Mouse (Mus musculus): ENCODE results near the gene Itgav. TPM values are rescaled to one million over a fixed set of nuclear protein-coding genes. Genes with fewer than 3 reads are reported as not detected.

Gene Itgav
- polyA plus RNA-seq, 1 experiment from 2014 or later, result 35.6 TPM

Other genes starting within 250 kb of the Itgav start
- gene Zc3h15, start 80.0 kb upstream of the Itgav start, polyA plus RNA-seq (2016; fragmentation: Nextera tagmentation; extraction: Ambion mirVana), result 142 and 152 TPM in 2 replicates
- 34.4 and 37.5 TPM in 2 replicates for gene Fam171b, start 88.2 kb downstream of the Itgav start, polyA plus RNA-seq (2016; fragmentation: Nextera tagmentation; extraction: Ambion mirVana)
- not detected in 2 replicates for gene Zswim2, start 216.8 kb downstream of the Itgav start, polyA plus RNA-seq (2016; fragmentation: Nextera tagmentation; extraction: Ambion mirVana)
- not detected in 2 replicates for gene Gm13698, start 231.3 kb downstream of the Itgav start, polyA plus RNA-seq (2016; fragmentation: Nextera tagmentation; extraction: Ambion mirVana)
- not detected in 2 replicates for gene Gm13693, start 237.1 kb downstream of the Itgav start, polyA plus RNA-seq (2016; fragmentation: Nextera tagmentation; extraction: Ambion mirVana)
- not detected in 2 replicates for gene Gm13695, start 242.9 kb downstream of the Itgav start, polyA plus RNA-seq (2016; fragmentation: Nextera tagmentation; extraction: Ambion mirVana)
- gene Gm13696, start 248.7 kb downstream of the Itgav start, polyA plus RNA-seq (2016; fragmentation: Nextera tagmentation; extraction: Ambion mirVana), result not detected in 2 replicates

All from forebrain, embryonic 10.5 days (tissue).